Mouse (Mus musculus) ES-E14 (cell line): ENCODE results near the gene Ppp2r3a. TPM values are rescaled to one million over a fixed set of nuclear protein-coding genes. Genes with fewer than 3 reads are reported as not detected.

Experiments
- DNase-seq: peaks from one replicate; pipeline ENCODE4 v3.0.0-alpha.2; 2013; ENCODE audit warnings: low read depth, low spot score
- H3K27ac ChIP-seq: 2 replicates; pipeline ENCODE4 v1.5.1; 2012; ENCODE audit warnings: low read depth, mild to moderate bottlenecking, low read length, moderate library complexity, mixed read lengths; ENCODE audit not compliant: poor library complexity, insufficient read depth, severe bottlenecking
- H3K36me3 ChIP-seq: 2 replicates; pipeline ENCODE4 v1.6.1; 2012; ENCODE audit warnings: mild to moderate bottlenecking, low read length, moderate library complexity, mixed read lengths; ENCODE audit not compliant: control insufficient read depth, poor library complexity, insufficient read depth, severe bottlenecking
- H3K4me1 ChIP-seq, 2 experiments: fragments of 150-350 bp in 1 of 2; sonication (generic) in 1 of 2; 2 replicates each; pipeline ENCODE4 v1.6.1; 2012; ENCODE audit warnings: low read length in 2 of 2, mild to moderate bottlenecking in 1 of 2, mixed read lengths in 1 of 2; ENCODE audit not compliant: control insufficient read depth in 2 of 2, insufficient read depth in 2 of 2, poor library complexity in 1 of 2
- H3K4me3 ChIP-seq, 2 experiments: fragments of 150-350 bp in 1 of 2; sonication (generic) in 1 of 2; 2 replicates each; pipeline ENCODE4 v1.5.1; 2012; ENCODE audit warnings: low read length in 2 of 2, low read depth in 1 of 2, mild to moderate bottlenecking in 1 of 2, mixed read lengths in 1 of 2; ENCODE audit not compliant: insufficient read depth in 1 of 2, poor library complexity in 1 of 2, severe bottlenecking in 1 of 2
- H3K9ac ChIP-seq: 2 replicates; pipeline ENCODE4 v1.6.1; 2012; ENCODE audit warnings: low read depth, mild to moderate bottlenecking, low read length, mixed read lengths; ENCODE audit not compliant: poor library complexity, insufficient read depth, severe bottlenecking
- H3K9me3 ChIP-seq: fragments of 150-350 bp; sonication (generic); 2 replicates; pipeline ENCODE4 v1.6.1; 2012; ENCODE audit warnings: low read depth, mild to moderate bottlenecking, low read length; ENCODE audit not compliant: control insufficient read depth, insufficient read depth
- CHD2 ChIP-seq: IDR thresholded peaks from 2 replicates; pipeline ENCODE4 v1.6.1; 2014; ENCODE audit warnings: mild to moderate bottlenecking, low read depth, low read length, inconsistent platforms
- HCFC1 ChIP-seq: IDR thresholded peaks from 2 replicates; pipeline ENCODE4 v1.6.1; 2012; ENCODE audit warnings: low read length, inconsistent platforms, borderline replicate concordance; ENCODE audit not compliant: insufficient read depth
- MAFK ChIP-seq: IDR thresholded peaks from 2 replicates; pipeline ENCODE4 v1.6.1; 2014; ENCODE audit warnings: mild to moderate bottlenecking, low read depth, low read length, inconsistent platforms; ENCODE audit not compliant: insufficient read depth
- ZC3H11A ChIP-seq: IDR thresholded peaks from 2 replicates; pipeline ENCODE4 v1.6.1; 2012; ENCODE audit warnings: low read depth, mild to moderate bottlenecking, inconsistent platforms, low read length, borderline replicate concordance
- ZNF384 ChIP-seq: IDR thresholded peaks from 2 replicates; pipeline ENCODE4 v1.6.1; 2012; ENCODE audit warnings: low read depth, low read length, inconsistent platforms
- in situ Hi-C, 2 experiments: fragments of 600-800 bp; cut with MboI; formaldehyde crosslinking; loops; one replicate each; pipeline ENCODE4 v1.15.1; 2025; ENCODE audit warnings: low sequenced_read_pairs in 2 of 2, inconsistent platforms in 1 of 2; ENCODE audit not compliant: unreplicated experiment in 2 of 2
- total RNA-seq: library from RNA; depleted of rRNA; stranded (reverse); fragments of 300-350 nt; gene quantifications from 2 replicates; pipeline ENCODE4 v1.2.3, GENCODE M21; 2012; rRNA removed

Gene Ppp2r3a
- total RNA-seq, 1 experiment: 4.1 TPM

DNA sequence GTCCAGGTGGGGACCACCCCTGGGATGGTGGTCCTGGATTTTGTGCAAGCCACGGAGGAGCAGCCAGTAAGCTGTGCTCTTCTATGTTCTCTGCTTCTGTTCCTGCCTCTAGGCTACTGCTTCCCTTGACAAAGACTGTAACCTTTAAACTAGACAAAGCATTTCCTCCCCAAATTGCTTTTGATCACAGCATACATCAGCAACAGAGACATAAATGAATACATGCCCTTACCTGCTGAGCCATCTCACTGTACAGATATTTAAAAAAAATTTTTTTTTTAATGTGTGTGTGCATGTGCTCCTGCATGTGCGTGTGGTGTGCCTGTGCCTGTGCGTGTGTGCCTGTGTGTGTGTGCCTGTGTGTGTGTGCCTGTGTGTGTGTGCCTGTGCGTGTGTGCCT is 194.4 kb downstream of the Ppp2r3a start:
- no peak for TF ChIP-seq ZC3H11A
- TF ChIP-seq CHD2: no peak
- TF ChIP-seq MAFK: no peak
- TF ChIP-seq ZNF384: no peak
- TF ChIP-seq HCFC1: no peak
- no peak overlapping the region for H3K27ac ChIP-seq
- no peak for DNase-seq
- no peak overlapping the region for H3K9ac ChIP-seq
- peaks cover 2 to 8% of the 10 kb centered on the region in 2 experiments; a peak in 3 of 4 replicates for H3K4me1 ChIP-seq
- H3K36me3 ChIP-seq: no peaks in the 10 kb centered on the region
- H3K4me3 ChIP-seq: no peak overlapping the region
- H3K9me3 ChIP-seq: no peaks in the 10 kb centered on the region
- in situ Hi-C loops: no loop called here

Other genes starting within 250 kb of the Ppp2r3a start
- 24.8 and 27.0 TPM in 2 replicates for gene Pccb, start 216.9 kb downstream of the Ppp2r3a start, total RNA-seq
- gene Msl2, start 177.7 kb downstream of the Ppp2r3a start, total RNA-seq: 19.5 and 21.3 TPM in 2 replicates